Mouse (Mus musculus): Measurements from ENCODE around the gene Prss40.

The Prss40 gene

DNA sequence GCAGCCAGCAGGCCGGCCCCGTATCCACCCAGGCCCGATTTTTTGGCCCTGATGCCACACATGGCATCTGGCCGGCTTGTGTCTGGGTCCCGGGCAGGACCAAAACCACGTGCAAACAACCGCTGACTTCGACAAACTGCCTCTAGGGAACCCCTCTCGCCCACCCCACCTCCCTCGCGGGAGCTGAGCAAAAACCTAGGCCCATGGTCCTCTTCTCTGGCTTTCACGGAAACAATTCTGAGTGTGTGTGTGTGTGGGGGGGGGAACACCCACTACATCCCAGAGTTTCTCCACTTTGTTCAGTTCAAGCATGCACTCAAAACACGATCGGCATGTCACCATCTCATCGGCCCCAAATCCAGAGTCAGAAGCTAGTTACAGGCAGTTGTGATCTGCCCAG is at the start of gene Prss40:
Gene Prss40, minus strand, starts transcription at position 101 of the 400 bp plus-strand sequence.
- no peak for DNase-seq (ENCODE audit: low read depth, low spot score)

DNA sequence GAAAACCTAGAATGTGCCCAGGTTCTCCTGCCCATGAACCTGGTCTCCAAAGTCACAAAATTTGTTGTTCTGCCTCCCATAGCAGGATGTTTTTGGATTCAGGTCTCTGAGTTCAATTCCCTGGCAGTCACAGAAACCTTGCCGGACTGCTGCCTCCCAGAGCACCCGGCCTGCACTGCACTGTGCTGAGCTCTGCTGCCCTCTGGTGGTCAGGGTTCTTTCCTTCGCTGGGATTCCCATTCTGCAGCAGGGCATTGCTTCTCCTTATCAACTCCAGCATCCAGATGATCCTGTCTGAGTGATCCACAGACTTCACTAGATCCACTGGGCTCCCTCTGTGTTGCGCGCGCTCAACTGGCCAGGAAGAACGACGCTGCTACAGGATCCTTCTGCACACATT is 41.6 kb upstream of the Prss40 start:
- peak; percentile 85 for DNase-seq (ENCODE audit: low read depth, low spot score)

DNA sequence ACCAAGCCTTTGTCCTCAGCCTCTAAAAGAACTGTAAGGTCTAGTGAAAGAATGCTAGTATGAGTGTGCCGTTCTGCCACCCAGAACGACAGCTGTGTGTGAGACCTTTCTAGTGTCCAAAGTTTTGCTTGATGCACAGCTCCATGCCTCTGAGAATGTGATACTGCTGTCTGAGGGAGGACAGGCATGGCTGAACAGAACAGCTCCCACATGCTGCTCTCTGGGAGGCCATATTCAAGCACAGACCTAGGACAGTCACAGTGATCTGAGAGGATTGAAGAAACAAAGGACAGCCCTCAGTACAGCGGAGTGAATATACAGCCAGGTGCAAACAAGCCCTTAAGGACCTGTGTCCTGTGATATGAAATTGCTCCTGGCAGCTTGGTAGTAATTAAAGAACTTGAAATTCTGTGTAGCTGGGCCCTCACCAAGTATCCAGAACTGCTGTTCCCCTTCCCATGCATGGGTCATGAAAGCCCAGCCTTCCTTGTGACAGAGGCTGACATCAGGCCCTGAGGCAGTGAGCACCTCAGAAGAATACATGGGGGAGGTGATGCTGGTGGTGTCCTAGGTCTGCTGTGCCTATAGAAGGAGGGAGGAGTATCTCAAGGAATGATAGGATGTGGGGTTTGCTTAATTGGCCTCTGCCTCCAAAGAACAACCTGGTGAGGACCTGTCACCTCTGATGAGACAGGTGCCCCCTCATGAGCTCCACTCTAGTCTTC is 40.7 kb upstream of the Prss40 start:
- DNase-seq (ENCODE audit: low read depth, low spot score) = no peak

DNA sequence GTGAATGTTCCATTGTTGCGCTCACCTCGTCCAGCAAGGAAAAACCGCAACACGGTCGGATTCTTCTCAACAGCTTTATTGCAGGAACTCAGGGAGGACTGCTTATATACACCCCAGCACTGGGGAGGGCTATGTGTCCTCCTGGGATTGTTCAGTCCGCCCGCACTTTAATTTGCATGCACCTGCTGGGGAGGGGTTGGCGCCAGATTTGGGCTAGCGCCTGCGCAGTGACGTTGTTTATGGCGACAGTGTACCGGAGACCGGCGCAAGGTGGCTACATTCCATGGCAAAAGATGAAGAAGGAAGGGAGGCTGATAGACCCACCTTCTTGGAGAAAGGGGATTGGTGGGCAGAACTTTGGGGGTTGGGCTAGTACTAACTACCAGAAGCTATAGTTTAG is 39.3 kb upstream of the Prss40 start:
- DNase-seq (ENCODE audit: low read depth, low spot score) = no peak

DNA sequence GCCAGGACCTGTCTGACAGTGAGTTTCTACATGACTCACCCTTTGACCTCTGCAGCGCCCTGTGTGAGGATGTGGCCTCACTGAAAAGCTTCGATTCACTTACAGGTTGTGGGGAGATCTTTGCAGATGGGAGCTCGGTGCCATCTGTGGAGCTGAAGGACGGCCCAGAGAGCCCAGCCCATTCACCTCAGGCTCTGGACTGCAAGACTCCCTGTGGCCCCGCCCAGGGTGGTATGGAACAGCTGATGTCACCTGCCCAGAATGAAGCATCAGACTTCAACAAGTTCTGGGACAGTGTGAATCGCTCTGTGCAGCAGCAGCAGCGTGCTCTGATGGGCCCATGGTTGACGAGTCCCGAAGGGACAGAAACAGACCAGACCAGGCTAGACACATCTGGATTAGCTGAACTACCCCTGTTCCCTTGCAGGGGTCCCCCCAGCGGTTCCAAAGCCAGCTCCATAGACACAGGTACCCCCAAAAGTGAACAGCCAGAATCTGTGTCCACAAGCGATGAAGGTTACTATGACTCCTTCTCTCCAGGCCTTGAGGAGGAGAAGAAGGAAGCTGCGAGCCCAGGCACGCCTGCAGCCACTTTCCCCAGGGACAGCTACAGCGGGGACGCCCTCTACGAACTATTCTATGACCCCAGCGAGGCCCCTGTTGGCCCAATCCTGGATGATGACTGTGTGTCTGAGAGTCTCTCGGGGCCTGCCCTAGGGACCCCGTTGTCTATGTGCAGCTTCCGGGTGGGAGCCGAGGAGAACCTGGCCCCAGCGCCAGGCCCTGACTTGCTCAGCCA is 26.8 kb upstream of the Prss40 start:
- DNase-seq (ENCODE audit: low read depth, low spot score) = no peak

DNA sequence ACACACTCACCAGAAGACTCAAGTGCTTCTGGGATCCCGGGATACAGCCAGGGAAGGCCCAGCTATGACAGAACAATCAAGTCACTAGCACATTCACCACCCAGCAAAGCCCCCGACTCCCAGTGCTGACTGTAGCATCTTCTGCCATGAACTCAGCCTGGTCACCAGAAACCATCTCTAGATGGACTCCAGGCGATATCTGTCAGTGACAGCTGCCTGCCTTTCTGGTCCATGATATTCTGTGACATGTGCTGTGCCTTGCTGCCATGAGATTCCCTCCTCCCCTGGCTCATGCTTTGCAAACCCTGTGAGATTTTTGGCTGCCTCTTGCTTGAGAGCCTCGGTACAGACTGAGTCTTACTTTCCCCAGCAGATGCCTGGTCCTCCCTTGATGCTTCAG is 24.0 kb upstream of the Prss40 start:
- no peak for DNase-seq (ENCODE audit: low read depth, low spot score)

DNA sequence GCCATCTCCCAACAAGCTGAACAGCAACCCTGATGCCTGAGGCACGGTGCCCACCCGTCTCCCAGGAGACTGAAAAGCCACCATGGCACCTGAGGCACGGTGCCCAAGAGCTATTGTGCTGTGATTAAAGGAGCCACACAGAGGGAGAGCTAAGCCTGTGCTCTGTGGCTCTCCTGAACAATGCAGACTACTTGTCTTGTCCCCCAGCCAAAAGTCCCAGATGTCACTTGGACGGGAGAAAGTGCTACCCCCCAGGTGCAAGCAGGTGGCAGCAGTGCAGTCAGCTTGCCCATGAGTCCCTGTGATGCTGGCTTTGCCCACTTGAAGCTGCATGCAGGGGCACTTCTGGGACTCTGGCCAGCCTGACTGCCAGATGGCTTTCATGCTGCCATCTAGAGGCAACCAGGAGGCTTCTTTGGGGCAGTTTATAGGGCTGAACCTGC is 23.1 kb upstream of the Prss40 start:
- DNase-seq (ENCODE audit: low read depth, low spot score) = no peak

DNA sequence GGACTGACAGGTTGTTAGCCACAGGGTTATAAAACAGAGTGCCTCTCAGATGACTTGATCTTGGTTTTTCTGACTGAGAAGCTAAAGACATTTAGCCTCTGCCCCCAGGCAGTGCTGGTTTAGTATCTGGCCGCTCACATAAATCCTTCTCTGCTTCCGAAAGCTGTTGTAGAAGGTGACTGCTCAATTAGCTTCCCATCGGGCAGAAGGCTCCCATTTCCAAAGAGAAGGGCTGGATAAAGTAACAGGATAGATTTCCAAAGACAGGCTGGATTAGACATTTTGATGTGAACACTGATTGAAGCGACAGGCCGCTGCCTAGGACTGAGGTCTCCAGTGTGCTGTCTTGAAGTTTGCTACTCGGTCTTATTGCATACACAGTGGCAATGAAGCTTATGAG is 21.5 kb upstream of the Prss40 start:
- no peak for DNase-seq (ENCODE audit: low read depth, low spot score)

DNA sequence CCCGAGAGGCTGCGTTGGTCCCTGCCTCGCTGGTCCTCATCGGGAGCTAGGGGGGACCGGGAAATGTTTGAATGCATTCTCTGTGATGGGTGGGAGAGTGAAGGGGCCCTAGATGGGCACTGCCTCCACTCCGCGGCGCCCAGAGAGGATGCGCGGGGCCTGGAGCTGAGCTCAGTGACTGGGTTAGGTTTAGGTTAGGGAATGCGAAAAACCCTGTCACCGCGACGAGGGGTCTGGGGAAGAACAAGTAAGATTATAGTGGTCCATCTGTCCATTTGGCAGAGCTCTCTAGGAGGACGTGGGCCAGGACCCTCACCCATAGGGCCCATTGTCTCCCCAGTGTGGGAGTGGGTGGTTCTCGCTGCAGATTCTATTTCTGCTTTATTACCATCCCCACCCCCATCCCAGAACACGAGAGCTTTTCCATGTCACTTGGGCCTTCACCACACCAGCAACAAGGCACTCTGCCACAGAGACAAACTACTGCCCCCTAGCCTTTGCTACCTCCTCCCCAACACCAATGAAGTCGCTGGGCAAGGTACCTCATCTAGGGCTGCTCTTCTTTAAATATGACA is 19.1 kb upstream of the Prss40 start:
- no peak for DNase-seq (ENCODE audit: low read depth, low spot score)

DNA sequence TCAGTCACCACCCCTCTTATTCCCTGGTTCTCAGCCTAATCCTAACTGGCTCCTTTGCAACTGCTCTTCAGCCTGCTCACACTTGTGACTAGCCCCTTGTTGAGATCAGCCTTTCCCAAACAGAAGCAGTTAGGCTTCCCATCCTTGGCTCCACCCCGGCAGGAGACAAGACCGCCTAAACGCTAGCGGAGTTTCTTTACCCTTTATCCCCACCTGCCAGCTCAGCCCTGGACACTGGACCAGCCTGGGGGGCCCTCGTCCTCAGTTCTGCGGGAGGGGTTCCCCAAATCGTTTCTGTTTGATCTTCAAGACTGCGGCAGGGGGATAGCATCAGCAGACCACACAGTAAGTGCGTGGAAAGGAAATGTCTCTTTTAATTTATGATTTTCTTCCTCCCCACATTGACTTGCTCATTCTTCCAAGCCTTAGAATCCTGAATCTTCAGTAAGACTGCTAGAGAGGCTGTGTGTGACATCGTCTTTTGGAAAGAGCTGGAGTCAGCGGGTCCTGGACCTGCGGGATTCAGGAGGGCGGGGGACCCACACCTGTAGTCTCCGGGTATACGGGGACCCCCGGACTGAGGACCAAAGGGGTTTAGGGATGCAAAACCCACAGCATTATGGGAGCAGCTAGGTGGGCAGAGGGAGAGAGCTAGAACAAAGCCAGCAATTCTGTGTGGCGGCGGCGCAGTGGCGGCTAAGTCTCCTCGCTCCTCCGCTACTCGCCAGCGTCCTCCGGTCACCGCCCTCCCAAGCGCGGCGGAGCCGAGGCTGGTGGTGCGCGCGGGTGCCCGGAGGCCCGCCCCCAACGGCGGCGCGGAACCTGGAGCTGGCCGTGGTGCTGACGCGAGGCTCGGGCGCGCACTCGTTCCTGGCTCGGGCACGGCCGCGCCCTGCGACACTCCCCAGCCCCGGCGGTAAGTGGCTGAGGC is 18.4 kb upstream of the Prss40 start, which contains the start of gene Amer3:
Gene Amer3, plus strand, starts transcription at position 807 of the 931 bp plus-strand sequence.
- DNase-seq (ENCODE audit: low read depth, low spot score) = peak; percentile 68

DNA sequence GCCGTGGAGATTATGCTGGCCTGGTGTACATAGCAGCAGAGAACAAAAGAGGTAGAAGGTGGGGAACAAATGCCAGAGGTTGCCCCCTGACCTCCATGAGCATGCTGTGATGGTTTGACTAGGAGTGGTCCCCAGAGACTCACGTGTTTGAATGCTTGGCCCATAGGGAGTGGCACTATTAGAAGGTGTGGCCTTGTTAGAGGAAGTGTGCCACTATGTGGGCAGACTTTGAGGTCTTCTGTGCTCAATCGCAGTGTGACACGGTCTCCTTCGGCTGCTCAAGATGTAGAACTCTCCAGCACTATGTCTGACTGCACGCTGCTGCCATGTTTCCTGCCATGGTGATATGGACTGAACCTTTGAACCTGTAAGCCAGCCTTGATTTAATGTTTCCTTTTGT is 12.5 kb upstream of the Prss40 start:
- DNase-seq (ENCODE audit: low read depth, low spot score) = no peak

DNA sequence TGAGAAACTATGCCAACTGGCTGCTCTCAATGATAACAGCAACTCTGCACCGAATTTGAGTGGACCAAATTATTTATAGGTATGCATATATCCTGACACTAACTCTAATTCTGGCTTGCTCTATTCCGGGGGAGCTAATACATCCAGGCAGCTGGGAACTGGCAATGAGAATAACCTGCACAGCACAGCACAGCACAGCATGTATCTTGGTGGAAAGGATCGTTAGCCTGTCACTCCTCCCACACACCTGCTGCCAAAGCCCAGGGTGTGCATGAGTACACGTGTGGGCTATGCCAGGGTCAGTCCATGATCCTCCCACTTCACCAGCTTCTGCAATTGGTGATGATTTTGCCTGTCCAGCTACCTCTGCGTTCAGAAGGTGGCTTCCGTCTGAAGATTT is 10.7 kb upstream of the Prss40 start:
- DNase-seq (ENCODE audit: low read depth, low spot score) = no peak

DNA sequence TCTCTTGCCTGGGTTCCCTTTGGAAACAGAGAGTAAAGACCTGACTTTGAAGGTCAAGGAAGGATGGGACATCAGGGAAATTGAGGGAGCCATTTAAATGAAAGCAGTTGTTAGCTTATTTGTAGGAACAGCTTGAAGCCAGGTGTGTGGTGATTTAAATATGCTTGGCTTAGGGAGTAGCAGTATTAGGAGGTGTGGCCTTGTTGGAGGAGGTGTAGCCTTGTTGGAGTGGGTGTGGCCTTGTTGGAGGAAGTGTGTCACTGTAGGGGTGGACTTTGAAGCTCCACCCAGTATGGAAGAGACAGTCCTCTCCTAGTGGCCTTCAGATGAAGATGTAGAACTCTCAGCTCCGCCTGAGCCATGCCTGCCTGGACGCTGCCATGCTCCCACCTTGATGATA is 9.1 kb upstream of the Prss40 start:
- DNase-seq (ENCODE audit: low read depth, low spot score) = no peak

DNA sequence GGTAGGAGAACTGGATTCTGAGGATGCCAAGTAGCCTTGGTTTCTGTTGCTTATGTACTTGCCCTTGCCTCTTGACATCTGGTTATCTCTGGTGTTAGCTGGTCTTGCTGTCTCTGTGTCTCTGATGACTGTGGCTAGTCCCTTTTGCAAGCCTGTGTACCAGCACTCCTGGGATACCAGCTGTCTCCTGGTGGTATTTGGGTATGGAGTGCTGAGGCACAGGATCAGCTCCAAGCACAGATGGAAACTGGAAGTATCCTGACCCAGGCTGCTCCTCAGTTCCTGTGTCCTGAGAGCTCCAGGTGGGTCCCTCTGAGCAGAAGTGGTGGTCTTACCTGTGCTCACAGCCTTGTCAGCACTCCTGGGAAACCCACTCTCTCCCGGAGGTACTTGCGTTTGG is 7.4 kb upstream of the Prss40 start:
- DNase-seq (ENCODE audit: low read depth, low spot score) = no peak

DNA sequence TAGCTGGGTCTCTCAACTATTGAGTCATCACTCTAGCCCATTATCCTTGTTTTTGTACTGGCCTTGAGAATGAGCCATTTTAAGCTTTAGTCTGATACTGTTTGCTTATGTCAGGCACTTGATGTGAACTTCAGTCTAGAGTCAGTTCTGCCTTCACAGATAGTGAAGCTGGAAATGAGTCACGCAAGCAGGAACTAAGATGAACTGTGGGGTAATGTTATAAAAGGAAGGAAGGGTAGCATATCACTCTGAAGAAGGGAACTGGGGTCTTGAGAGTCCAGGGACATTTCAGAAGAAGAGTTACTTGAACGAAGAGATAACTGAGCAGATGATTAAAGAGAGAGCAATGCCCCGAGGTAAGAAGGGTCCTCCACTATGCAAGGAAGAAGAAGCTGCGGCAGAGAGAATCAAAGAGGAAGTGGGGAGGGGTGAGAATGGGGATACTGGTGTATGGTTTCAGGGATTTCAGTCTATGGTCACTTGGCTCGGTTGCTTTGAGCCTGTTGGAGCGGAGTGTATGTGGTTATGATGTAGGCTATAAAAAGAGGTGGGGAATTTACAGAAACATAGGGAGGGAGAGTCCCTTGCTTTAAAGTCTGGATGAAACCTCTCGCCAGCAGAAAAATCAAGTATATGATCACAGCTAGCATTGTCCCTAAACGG is 3.8 kb upstream of the Prss40 start:
- DNase-seq (ENCODE audit: low read depth, low spot score) = no peak

DNA sequence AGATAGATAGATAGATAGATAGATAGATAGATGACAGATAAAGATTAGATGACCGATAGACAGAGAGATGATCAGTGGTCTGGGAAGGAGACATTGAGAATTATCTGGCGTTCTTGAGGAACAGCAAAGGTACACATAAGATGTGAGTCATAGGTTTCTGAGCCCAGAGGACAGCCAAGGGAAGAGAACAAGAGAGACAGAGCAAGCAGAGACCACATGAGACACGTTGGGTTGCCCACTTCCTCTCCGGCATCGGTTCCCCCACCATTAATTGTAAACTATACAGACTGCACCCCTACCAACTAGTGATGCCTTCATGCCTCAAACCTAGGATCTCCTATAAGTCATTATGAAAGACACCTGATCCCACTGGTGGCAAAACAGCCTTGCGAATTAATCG is 6.5 kb downstream of the Prss40 start:
- no peak for DNase-seq (ENCODE audit: low read depth, low spot score)

DNA sequence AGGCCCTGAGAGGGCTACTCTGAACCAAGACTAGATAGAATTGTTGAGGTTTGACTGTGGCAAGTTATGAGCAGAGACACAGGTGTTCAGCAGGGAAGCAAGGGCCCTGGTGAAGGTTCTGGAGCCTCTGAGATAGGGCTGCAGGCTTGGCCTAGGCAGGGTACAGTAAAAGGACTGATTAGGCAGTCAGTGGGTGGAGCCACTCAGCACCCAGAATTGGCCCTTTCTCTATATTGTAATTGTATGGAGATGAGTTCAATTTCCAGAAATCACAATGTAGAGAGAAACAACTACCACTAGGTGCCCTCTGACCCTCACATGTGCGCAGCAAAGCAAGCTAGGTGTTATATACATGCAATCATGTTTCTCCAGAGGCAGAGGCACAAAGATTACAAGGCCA is 7.1 kb downstream of the Prss40 start:
- DNase-seq (ENCODE audit: low read depth, low spot score) = no peak

DNA sequence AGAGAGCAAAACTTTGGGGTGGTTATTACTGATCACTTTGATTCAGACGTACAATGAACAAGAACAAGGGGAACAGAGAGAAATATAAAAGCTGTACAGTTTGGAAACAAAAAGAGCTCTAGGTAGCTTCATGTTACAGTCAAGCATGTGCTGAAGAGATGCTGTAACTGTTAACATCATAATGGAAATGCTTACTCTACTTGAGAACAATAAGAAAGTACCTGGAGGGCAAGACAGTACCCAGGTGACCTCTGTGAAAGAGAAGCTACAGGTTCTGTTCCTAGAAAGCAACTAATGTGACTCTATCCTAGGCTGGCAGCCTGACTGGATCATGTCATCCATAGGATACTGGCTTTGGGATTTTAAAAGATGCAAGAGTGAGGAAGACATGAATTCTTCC is 13.7 kb downstream of the Prss40 start:
- DNase-seq (ENCODE audit: low read depth, low spot score) = no peak

DNA sequence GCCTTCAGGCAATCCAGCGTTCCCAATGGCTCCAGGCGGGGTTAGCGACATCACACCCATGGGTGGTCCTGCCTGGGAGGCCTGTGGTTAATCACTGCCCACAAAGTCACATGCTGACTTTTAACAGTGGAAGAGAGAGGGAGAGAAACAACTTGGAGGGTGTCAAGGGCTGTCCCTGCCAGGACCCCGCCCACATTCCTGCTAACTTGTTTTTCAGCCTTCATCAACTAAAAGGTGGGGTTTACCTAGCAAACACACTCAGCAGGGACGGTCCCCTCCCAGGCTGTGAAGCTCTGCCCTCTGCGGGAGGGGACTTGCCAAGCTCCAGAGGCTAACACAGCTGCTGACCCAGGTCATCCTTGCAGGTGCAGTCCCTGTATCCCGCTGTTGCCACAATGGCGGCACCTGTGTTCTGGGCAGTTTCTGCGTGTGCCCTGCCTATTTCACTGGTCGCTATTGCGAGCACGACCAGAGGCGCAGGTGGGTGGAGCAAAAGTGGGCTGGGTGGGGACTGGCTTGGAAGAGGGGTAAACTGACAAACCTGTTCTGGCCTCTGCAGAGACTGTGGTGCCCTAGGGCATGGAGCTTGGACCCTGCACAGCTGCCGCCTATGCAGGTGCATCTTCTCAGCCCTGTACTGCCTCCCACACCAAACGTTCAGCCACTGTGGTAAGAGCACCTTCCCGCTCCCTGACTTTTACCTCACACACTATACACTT is 23.8 kb downstream of the Prss40 start:
- DNase-seq (ENCODE audit: low read depth, low spot score) = peak; percentile 48

DNA sequence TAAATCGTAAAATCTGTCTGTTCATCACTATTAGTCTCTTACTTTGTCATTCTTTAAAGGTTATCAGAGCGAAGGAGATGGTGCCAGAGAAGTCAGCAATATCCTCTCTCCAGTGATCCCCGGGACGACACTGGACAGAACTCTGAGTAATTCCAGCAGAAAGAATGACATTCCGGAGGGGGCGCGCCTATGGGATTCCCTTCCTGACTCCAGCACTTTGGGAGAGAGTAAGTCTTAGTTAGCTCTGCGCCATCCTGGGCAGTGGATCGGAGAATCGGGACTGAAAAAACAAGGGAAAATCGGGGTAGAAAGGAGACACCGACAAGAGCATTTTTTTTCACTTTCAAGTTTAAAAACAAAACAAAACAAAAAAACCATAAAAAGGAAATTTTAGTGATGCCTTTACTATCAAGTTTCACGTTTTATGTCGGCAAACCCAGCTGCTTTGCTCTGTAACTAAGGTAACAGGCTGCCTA is 24.4 kb downstream of the Prss40 start:
- peak; percentile 4 for DNase-seq (ENCODE audit: low read depth, low spot score)

Measured in forelimb bud, embryonic 11.5 days (tissue).